Mouse (Mus musculus) midbrain, embryonic 14.5 days (tissue): Measurements from ENCODE around the gene Dhx8. TPM values are rescaled to one million over a fixed set of nuclear protein-coding genes. Genes with fewer than 3 reads are reported as not detected.

Source experiments
- ATAC-seq: fragments of 200-750 bp; cut with Nextera tagmentation; 2 replicates; pipeline ENCODE4 v1.8.0; 2017; ENCODE audit warnings: moderate number of reproducible peaks, moderate library complexity; ENCODE audit not compliant: low FRiP score, low TSS enrichment
- DNase-seq: peaks from one replicate; pipeline ENCODE4 v3.0.0-alpha.2; 2015
- H3K27ac ChIP-seq: fragments of 300-500 bp; sonication (generic); replicated peaks from 2 replicates; pipeline ENCODE4 v1.5.1; 2014; ENCODE audit warnings: mild to moderate bottlenecking, low read depth, low read length, moderate library complexity
- H3K27me3 ChIP-seq: fragments of 300-500 bp; sonication (generic); 2 replicates; pipeline ENCODE4 v1.6.1; 2014; ENCODE audit warnings: low read length, control low read depth, mixed read lengths; ENCODE audit not compliant: control insufficient read depth, insufficient read depth
- H3K36me3 ChIP-seq: fragments of 300-500 bp; sonication (generic); 2 replicates; pipeline ENCODE4 v1.6.1; 2014; ENCODE audit warnings: low read length, control low read depth; ENCODE audit not compliant: control insufficient read depth, insufficient read depth
- H3K4me1 ChIP-seq: fragments of 300-500 bp; sonication (generic); 2 replicates; pipeline ENCODE4 v1.6.1; 2014; ENCODE audit warnings: mild to moderate bottlenecking, antibody characterized with exemption, low read length, control low read depth; ENCODE audit not compliant: control insufficient read depth, insufficient read depth
- H3K4me2 ChIP-seq: fragments of 300-500 bp; sonication (generic); 2 replicates; pipeline ENCODE4 v1.6.1; 2014; ENCODE audit warnings: mild to moderate bottlenecking, low read length, moderate library complexity
- H3K4me3 ChIP-seq: fragments of 300-500 bp; sonication (generic); replicated peaks from 2 replicates; pipeline ENCODE4 v1.5.1; 2014; ENCODE audit warnings: low read depth, low read length
- H3K9ac ChIP-seq: fragments of 300-500 bp; sonication (generic); replicated peaks from 2 replicates; pipeline ENCODE4 v1.6.1; 2014; ENCODE audit warnings: mild to moderate bottlenecking, low read length, moderate library complexity
- H3K9me3 ChIP-seq: fragments of 300-500 bp; sonication (generic); 2 replicates; pipeline ENCODE4 v1.6.1; 2016; ENCODE audit warnings: low read length, control low read depth, mixed read lengths; ENCODE audit not compliant: control insufficient read depth
- WGBS: fragments of 180-500 bp; shearing (Covaris S2); extraction: QIAGEN DNeasy Blood & Tissue Kit; methylation state at CpG from one replicate; pipeline ENCODE4 v1.1.7; 2014; 5-methylcytosine and 5-hydroxymethylcytosine counted together
- polyA plus RNA-seq: library from polyadenylated mRNA; unstranded; fragments of >200 nt; fragmentation: Nextera tagmentation; extraction: Ambion mirVana; gene quantifications from 2 replicates; pipeline ENCODE4 v1.2.1, GENCODE M21; 2014

Dhx8 gene
- polyA plus RNA-seq, 1 experiment from 2014 or later, result 35.4 TPM

DNA sequence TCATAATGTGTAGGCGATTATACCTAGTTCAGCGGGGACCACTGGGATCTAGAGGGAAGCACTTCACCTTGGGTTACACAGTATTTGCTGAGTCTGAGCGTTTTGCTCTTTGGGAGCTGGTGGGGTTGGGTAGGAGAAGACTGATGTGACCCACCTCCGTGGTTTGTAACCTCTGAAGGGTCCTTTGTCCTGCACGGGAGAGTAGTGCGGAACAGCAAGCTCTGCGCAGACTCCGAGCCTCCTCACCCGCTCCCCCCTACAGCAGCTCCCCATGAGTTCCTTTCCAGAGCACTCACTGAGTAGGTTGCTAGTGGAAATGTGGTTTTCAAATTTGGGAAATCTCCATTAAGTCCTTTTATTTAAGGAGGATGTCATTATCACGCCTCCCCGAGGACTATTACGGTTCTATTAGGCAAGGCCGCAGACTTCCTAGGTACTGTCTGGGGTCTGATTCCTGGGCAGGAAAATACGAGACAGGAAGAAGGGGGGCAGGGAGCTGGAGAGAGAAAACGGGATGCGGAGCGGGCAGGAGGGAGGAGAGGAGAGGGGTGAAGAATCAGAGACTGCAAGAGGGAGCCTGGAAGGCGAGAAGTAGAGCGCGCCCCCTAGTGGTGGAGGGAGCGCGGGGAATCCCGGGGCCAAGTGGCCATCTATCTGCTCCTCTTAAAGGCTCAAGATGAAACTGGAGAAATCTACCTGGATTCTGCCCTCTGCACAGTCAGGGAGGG is 81.8 kb downstream of the Dhx8 start:
- no peak for ATAC-seq
- H3K4me3 ChIP-seq, result peak overlapping the region; percentile 7; the same call in 1 of the 2 replicates
- 6% methylated on average over 23 of the region's 23 CpGs for WGBS
- H3K36me3 ChIP-seq, result no peaks in the 10 kb centered on the region
- no peaks in the 10 kb centered on the region for H3K9me3 ChIP-seq
- H3K27ac ChIP-seq, result no peak overlapping the region
- H3K4me2 ChIP-seq, result peak overlapping the region; percentile 45
- no peak overlapping the region; the same call in 1 of the 2 replicates for H3K9ac ChIP-seq
- peak; percentile 87 for DNase-seq
- peaks cover 9% of the 10 kb centered on the region; the same call in 1 of the 2 replicates for H3K4me1 ChIP-seq
- peaks cover 7% of the 10 kb centered on the region; the same call in 1 of the 2 replicates for H3K27me3 ChIP-seq

- DNase-seq (no peak), ATAC-seq (no peak)
- H3K4me3 ChIP-seq, result no peak overlapping the region
- no peaks in the 10 kb centered on the region for H3K36me3 ChIP-seq
- no peak overlapping the region for H3K9ac ChIP-seq
- H3K4me2 ChIP-seq, result peak overlapping the region; percentile 45; the same call in 1 of the 2 replicates
- peaks cover 9% of the 10 kb centered on the region; the same call in 1 of the 2 replicates for H3K4me1 ChIP-seq
- no peak overlapping the region for H3K27ac ChIP-seq
- H3K9me3 ChIP-seq, result no peaks in the 10 kb centered on the region
- WGBS, result 21% methylated on average over 22 of the region's 22 CpGs
- H3K27me3 ChIP-seq, result peaks cover 7% of the 10 kb centered on the region; the same call in 1 of the 2 replicates
Measured at GRCm38 (mm10) chr11:101815103-101816085, 82.7 kb downstream of the Dhx8 start.

Other genes starting within 250 kb of the Dhx8 start
- 1.6 and 4.1 TPM in 2 replicates for gene Brca1, start 181.0 kb upstream of the Dhx8 start, polyA plus RNA-seq
- gene Nbr1, start 180.8 kb upstream of the Dhx8 start, polyA plus RNA-seq, result 69.2 and 101 TPM in 2 replicates
- 1.2 and 3.5 TPM in 2 replicates for gene Tmem106a, start 150.7 kb upstream of the Dhx8 start, polyA plus RNA-seq
- gene Gm11634, start 133.7 kb upstream of the Dhx8 start, polyA plus RNA-seq, result not detected in 2 replicates
- 13.2 and 14.0 TPM in 2 replicates for gene Rdm1, start 105.7 kb upstream of the Dhx8 start, polyA plus RNA-seq
- gene Arl4d, start 67.4 kb upstream of the Dhx8 start, polyA plus RNA-seq, result 3.9 and 4.5 TPM in 2 replicates
- 4.0 and 6.9 TPM in 2 replicates for gene Etv4, start 52.5 kb downstream of the Dhx8 start, polyA plus RNA-seq
- 0.25 and 0.40 TPM in 2 replicates for gene Meox1, start 161.5 kb downstream of the Dhx8 start, polyA plus RNA-seq
- gene Sost, start 234.1 kb downstream of the Dhx8 start, polyA plus RNA-seq, result not detected in 2 replicates